Mouse (Mus musculus): ENCODE measurements around the gene Tcl1b4. TPM values are rescaled to one million over a fixed set of nuclear protein-coding genes. Genes with fewer than 3 reads are reported as not detected.
"Not testable (repeated sequence)": the region's sequence is repeated elsewhere in the genome, so short reads cannot be mapped to it uniquely, and the experiment has no call there.

The Tcl1b4 gene
- total RNA-seq (2021): not detected
- long read RNA-seq, experiment 1: 0 reads
- long read RNA-seq, experiment 2: 0 reads

DNA sequence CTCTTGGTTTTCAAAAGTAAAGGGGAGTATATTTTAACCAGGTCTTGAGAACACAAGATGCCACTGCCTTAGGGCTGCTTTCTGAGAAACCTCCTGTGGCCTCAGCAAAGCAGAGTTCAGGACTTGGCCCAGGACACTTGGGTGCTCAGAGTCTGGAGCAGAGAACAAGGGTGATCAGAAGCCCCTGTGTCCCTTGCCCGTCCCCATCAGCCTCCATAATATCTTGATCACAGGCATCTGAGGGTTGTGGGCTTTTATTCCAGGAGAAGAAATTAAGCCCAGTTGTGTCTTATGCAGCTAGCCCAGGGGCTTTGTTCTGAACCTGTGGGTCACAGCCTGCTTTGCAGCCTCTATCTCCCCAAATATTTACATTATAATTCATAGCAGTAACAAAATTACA, at the start of gene Tcl1b4:
TSS of gene Tcl1b4 (plus strand) at position 301 of the 400 bp plus-strand sequence.
- DNase-seq: not testable (repeated sequence)

- peak; percentile 23 for DNase-seq
These were observed 46.5 kb upstream of the Tcl1b4 start for GRCm38 (mm10) chr12:105155286-105155685.

- no peak for DNase-seq
These were observed 42.9 kb upstream of the Tcl1b4 start for GRCm38 (mm10) chr12:105158842-105159241.

GRCm38 (mm10) chr12:105159390-105159789, 42.4 kb upstream of the Tcl1b4 start, which contains the start of gene Tcl1b1:
TSS of gene Tcl1b1 (plus strand) at chr12:105159690.
- no peak for DNase-seq

DNA sequence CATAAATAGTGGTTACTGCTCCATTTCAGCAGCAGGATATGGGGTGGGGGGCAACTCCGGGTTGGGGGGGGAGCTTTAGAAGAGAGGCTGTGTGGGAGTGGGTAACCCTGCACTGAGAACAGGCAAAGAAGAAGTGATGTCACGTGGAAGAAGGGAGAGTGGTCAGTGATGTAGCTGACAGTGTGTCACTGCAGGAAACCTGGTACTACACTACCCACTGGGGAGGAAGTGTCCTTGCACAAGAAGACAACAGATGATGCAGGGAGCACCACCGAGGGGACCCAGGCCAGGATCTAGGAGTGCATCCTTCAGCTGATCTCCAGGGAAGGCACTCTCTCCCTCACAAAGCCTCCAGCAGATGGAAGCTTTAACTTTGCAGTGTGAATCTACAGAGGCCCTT, 35.0 kb upstream of the Tcl1b4 start:
- DNase-seq: no peak

DNA sequence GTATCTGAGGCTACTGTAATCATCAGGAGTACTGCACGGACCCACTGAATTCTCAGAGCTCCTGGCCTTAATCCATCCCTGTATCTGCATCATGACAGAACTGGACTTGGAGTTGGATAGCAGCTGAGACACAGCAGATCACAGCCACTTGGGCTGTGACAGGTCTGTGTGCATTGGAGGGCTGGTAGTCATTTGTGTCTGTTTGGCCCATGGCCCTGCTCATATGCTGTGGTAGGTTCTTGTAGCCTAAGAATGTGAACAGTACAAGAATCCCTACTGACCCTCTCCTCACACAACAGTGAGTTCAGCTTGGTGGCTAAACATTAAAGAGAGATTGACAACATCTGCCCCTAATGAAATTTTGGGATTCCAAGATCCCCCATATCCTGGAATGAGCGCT, 28.4 kb upstream of the Tcl1b4 start:
- DNase-seq: no peak

GRCm38 (mm10) chr12:105174318-105174717, 27.4 kb upstream of the Tcl1b4 start:
- peak; percentile 23 for DNase-seq

- not testable (repeated sequence) for DNase-seq
These were observed 25.7 kb upstream of the Tcl1b4 start, which contains the start of gene Tcl1b5 for GRCm38 (mm10) chr12:105176044-105176443. TSS of gene Tcl1b5 (plus strand) at chr12:105176344.

DNA sequence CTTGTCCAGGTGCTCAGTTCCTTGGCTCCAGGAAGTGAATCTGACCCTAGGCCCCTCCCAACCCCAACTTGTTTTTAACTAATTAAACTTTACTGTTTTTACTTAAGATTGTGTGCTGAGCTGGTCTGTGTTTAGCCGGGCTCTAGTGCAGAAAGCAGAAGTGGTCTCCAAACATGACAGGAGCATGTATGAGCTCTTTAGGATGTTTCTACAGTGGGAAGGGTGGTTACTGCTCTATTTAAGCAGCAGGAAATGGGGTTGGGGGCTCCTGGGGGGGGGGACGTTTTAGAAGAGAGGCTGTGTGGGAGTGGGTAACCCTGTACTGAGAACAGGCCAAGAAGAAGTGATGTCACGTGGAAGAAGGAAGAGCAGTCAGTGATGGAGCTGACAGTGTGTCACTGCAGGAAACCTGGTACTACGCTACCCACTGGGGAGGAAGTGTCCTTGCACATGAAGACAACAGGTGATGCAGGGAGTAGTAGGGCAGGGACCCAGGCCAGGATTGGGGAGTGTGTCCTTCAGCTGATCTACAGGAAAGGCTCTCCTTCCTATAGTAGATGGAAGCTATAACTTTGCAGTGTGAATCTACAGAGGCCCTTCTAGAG, 20.6 kb upstream of the Tcl1b4 start:
- DNase-seq: not testable (repeated sequence)

DNA sequence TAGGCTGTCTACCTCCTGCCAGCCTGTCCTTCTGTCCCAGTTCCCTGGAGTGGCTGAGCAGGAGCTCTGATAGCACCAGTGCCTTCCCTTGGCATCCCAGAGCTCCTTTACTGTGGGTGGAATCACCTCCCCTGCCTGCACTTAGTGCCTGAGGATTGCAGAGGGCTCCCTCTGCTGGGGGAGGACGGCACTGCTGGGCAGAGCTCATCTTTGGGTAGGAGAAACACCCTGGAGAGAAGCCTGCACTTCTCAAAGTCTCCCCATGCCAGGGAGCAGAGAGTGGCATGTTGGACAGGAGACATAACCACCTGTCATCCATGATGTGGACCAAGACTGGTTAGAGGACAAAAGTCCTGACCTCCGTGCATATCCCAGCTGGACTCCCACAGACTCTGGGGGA, 12.8 kb upstream of the Tcl1b4 start:
- DNase-seq: not testable (repeated sequence)

- DNase-seq: not testable (repeated sequence)
These were observed 11.0 kb upstream of the Tcl1b4 start, which contains the start of gene Tcl1b3 for GRCm38 (mm10) chr12:105190743-105191142. TSS of gene Tcl1b3 (plus strand) at chr12:105191043.

DNA sequence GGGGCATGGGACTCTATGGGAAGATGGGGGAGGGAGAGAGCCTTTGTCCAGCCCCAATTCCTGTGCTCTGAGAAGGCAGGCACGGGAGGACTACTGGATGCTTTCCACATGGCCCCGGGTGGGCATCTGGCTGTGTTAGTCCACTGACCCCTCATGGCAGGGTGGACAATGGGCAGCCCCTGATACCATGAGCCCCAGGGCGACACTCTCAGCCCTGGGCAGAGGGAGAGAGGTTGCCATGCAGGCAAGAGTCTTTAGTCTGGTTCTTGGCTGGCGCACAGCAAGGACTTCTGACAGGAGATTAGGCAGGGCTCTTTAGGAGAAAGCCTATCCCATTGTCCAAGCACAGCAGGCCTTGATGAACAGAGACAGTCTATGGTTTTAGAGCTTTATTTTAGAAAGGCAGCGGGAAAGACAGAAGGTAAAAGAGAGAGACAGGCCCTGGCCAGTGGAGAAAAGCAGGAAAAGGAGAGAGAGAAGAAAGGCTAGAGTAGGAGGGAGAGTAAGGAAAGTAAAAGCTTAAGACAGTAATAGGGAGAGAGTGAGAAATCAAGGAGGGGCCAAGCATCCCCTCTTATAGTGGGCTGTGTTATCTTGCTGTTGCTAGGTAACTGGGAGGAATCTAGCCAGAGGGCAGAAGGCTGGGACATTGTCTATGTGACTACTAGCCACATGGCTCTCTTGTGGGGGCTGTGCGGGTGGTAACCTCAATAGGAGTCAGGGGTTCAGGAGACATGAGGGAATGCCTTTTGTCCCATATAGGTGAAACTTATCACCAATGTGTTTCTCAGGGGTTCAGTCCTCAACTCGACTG, 1.9 kb upstream of the Tcl1b4 start:
- not testable (repeated sequence) for DNase-seq

GRCm38 (mm10) chr12:105207071-105207470, 5.3 kb downstream of the Tcl1b4 start:
- no peak for DNase-seq

DNA sequence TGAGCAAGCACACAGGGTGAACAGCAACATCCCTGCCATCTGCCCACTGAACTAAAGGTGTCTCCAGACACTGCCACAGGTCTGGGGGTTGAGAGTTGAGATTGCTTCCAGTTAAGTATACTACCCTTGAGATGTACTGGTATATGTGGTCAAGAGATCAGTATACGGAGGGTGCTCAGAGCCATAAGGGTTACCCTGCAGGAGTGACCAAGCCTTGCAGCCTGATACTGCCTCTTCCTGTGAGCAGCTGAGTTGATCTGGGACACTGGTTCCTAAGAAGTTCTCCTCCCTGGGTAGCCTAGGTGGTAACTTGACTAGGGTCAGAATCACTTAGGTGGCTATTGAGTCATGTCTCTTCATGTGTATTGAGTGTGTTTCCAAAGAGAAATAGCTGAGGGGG, 6.7 kb downstream of the Tcl1b4 start:
- no peak for DNase-seq

DNA sequence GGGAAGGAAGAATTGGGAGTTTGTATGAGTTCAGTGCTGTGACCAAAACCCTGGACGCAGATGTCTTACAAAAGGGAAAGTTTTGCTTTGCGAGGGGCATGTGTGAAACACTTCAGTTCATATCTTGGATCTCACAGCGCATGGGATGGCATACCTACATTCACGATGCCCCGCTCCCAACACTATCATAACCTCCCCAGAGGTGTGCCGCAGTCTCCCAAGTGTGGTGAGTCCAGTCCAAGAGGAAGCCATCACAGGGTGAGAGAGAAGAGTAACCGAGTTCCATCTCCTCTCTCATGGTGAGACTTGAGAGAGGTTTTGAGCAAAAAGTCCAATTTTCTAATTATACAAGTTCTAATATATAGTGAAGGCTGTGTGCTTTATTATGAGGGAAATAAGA, 7.5 kb downstream of the Tcl1b4 start:
- no peak for DNase-seq

GRCm38 (mm10) chr12:105217101-105217760, 15.5 kb downstream of the Tcl1b4 start:
- no peak for DNase-seq

- DNase-seq: no peak
These were observed 21.0 kb downstream of the Tcl1b4 start, which contains the start of gene Tcl1 for GRCm38 (mm10) chr12:105222601-105223319. TSS of gene Tcl1 (minus strand) at chr12:105222793.

DNA sequence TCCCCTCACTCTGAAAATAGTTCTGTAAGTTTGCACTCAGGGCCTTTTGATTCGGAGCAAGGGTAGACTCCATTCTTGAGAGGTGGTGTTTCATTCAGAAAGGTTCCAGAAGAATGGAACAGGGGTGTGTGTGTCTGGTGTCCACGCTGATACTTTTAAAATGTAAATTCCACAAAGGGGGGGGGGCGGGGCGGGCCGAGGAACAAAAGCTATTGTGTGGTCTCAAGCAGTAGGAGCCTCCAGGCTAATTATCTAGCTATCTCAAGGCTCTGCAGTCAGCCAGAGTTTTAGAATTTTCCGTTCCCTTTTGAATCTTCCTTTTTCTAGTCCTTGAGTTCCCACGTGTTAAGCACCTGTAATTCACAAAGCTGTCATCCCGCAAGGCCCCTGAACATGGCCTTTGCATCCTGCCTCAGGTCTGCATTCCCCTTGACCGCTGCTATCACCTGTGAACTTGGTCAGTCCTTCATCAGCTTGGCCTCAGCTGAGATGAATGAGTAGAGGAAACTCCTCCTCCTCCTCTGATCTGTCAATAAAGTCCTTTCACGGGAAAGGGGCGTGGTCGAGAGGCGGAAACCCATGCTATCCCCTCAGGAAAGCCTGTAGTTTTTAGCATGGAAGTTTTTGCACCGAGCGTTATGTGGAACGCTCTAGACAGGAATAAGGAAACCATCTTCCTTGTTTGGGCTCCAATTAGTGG, 23.0 kb downstream of the Tcl1b4 start:
- DNase-seq: no peak

GRCm38 (mm10) chr12:105234362-105234761, 32.6 kb downstream of the Tcl1b4 start:
- DNase-seq: no peak

DNA sequence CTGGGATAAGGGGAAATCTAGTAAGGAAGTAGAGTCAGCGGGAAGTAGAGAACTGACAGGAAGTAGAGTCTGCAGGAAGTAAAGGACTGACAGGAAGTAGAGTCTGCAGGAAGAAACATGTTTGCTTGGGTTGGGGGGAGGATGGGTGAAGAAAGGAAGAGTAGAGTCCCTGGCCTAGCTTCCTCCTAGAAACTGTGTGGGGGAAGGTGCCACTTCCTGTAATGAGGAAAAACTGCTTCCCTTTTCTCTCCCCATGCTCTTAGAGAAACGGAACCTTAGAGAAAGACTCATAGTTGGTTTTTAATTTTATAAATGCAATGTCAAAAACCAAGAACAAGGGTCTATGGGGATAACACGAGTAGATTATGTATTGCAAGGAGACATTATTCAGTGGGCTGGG, 33.3 kb downstream of the Tcl1b4 start:
- no peak for DNase-seq

DNA sequence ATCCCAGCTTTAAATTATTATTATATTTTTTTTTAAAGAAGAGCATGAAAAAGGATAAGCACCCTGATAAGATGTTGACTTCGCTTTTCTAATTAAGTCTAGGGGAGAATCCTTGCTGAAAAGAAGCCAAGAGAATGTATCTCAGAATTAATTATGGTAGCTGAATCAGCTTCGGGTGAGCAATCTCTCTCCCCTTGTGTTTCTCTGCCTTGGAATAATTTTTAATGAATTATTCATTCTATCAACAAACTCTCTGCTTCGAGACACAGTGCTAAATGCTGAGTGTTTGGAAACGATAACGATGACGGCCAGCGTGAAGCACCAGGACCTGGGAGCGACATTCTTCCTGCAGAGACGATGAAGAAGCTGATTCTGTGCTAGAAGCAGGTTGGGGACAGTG, 37.3 kb downstream of the Tcl1b4 start:
- no peak for DNase-seq

Data from gastrocnemius, postnatal 25 days (tissue).